Mouse (Mus musculus) midbrain, embryonic 15.5 days (tissue): ENCODE data around the gene Slc46a1. TPM values are rescaled to one million over a fixed set of nuclear protein-coding genes. Genes with fewer than 3 reads are reported as not detected.

Experiments used
- ATAC-seq: fragments of 200-750 bp; cut with Nextera tagmentation; replicated peaks from 2 replicates; pipeline ENCODE4 v1.8.0; 2017; ENCODE audit warnings: moderate TSS enrichment
- H3K27ac ChIP-seq: fragments of 300-500 bp; sonication (generic); 2 replicates; pipeline ENCODE4 v1.5.1; 2015; ENCODE audit warnings: mild to moderate bottlenecking, inconsistent platforms
- H3K27me3 ChIP-seq: fragments of 300-500 bp; sonication (generic); replicated peaks from 2 replicates; pipeline ENCODE4 v1.6.1; 2015; ENCODE audit warnings: inconsistent platforms
- H3K36me3 ChIP-seq: fragments of 300-500 bp; sonication (generic); replicated peaks from 2 replicates; pipeline ENCODE4 v1.6.1; 2015; ENCODE audit warnings: inconsistent platforms
- H3K4me1 ChIP-seq: fragments of 300-500 bp; sonication (generic); 2 replicates; pipeline ENCODE4 v1.6.1; 2015; ENCODE audit warnings: inconsistent platforms
- H3K4me2 ChIP-seq: fragments of 300-500 bp; sonication (generic); 2 replicates; pipeline ENCODE4 v1.6.1; 2015; ENCODE audit warnings: inconsistent platforms, mild to moderate bottlenecking, moderate library complexity
- H3K4me3 ChIP-seq: fragments of 300-500 bp; sonication (generic); 2 replicates; pipeline ENCODE4 v1.5.1; 2015; ENCODE audit warnings: mild to moderate bottlenecking, inconsistent platforms
- H3K9ac ChIP-seq: fragments of 300-500 bp; sonication (generic); 2 replicates; pipeline ENCODE4 v1.6.1; 2015; ENCODE audit warnings: mild to moderate bottlenecking, inconsistent platforms
- H3K9me3 ChIP-seq: fragments of 300-500 bp; sonication (generic); 2 replicates; pipeline ENCODE4 v1.6.1; 2016; ENCODE audit warnings: inconsistent platforms
- WGBS: fragments of 180-500 bp; shearing (Covaris S2); methylation state at CpG from one replicate; pipeline ENCODE4 v1.1.7; 2015; ENCODE audit warnings: mixed read lengths; 5-methylcytosine and 5-hydroxymethylcytosine counted together
- polyA plus RNA-seq: library from polyadenylated mRNA; unstranded; fragments of >200 nt; fragmentation: Nextera tagmentation; extraction: Ambion mirVana; gene quantifications from 2 replicates; pipeline ENCODE4 v1.2.1, GENCODE M21; 2015

Slc46a1 gene
- polyA plus RNA-seq, 1 experiment from 2014 or later, result 23.7 TPM

- H3K27me3 ChIP-seq, result no peaks in the 10 kb centered on the region
- no peaks in the 10 kb centered on the region for H3K4me1 ChIP-seq
- no peaks in the 10 kb centered on the region for H3K9me3 ChIP-seq
- no peak for ATAC-seq
- no peak overlapping the region for H3K4me2 ChIP-seq
- H3K4me3 ChIP-seq, result no peak overlapping the region
- H3K27ac ChIP-seq, result no peak overlapping the region
- WGBS, result 75% methylated on average over 4 of the region's 4 CpGs
- no peak overlapping the region for H3K9ac ChIP-seq
- H3K36me3 ChIP-seq, result no peaks in the 10 kb centered on the region
These were observed 31.4 kb upstream of the Slc46a1 start for GRCm38 (mm10) chr11:78434052-78434451.

- H3K36me3 ChIP-seq, result no peaks in the 10 kb centered on the region
- no peak overlapping the region for H3K4me2 ChIP-seq
- WGBS, result 9% methylated on average over 19 of the region's 19 CpGs
- H3K9me3 ChIP-seq, result no peaks in the 10 kb centered on the region
- H3K4me1 ChIP-seq, result no peaks in the 10 kb centered on the region
- H3K4me3 ChIP-seq, result no peak overlapping the region
- ATAC-seq, result no peak
- no peak overlapping the region for H3K27ac ChIP-seq
- H3K9ac ChIP-seq, result no peak overlapping the region
- no peaks in the 10 kb centered on the region for H3K27me3 ChIP-seq
These were observed 29.6 kb upstream of the Slc46a1 start for GRCm38 (mm10) chr11:78435776-78436349.

GRCm38 (mm10) chr11:78437182-78437581 lies 28.3 kb upstream of the Slc46a1 start:
- no peak overlapping the region for H3K9ac ChIP-seq
- whole genome bisulfite sequencing, result 94% methylated on average over 7 of the region's 7 CpGs
- H3K27me3 ChIP-seq, result no peaks in the 10 kb centered on the region
- H3K4me1 ChIP-seq, result no peaks in the 10 kb centered on the region
- H3K27ac ChIP-seq, result no peak overlapping the region
- H3K4me3 ChIP-seq, result no peak overlapping the region
- H3K9me3 ChIP-seq, result no peaks in the 10 kb centered on the region
- ATAC-seq, result no peak
- H3K4me2 ChIP-seq, result no peak overlapping the region
- H3K36me3 ChIP-seq, result no peaks in the 10 kb centered on the region

- ATAC-seq, result no peak
- no peak overlapping the region for H3K4me2 ChIP-seq
- H3K9ac ChIP-seq, result no peak overlapping the region
- H3K27ac ChIP-seq, result no peak overlapping the region
- H3K9me3 ChIP-seq, result no peaks in the 10 kb centered on the region
- WGBS, result 82% methylated on average over 3 of the region's 3 CpGs
- H3K4me1 ChIP-seq, result no peaks in the 10 kb centered on the region
- H3K27me3 ChIP-seq, result no peaks in the 10 kb centered on the region
- H3K36me3 ChIP-seq, result no peaks in the 10 kb centered on the region
- no peak overlapping the region for H3K4me3 ChIP-seq
These were observed 27.0 kb upstream of the Slc46a1 start for GRCm38 (mm10) chr11:78438399-78438930.

GRCm38 (mm10) chr11:78443115-78443514 lies 22.4 kb upstream of the Slc46a1 start:
- H3K9me3 ChIP-seq, result no peaks in the 10 kb centered on the region
- no peak for ATAC-seq
- WGBS, result 82% methylated on average over 5 of the region's 5 CpGs
- H3K36me3 ChIP-seq, result no peaks in the 10 kb centered on the region
- no peaks in the 10 kb centered on the region for H3K4me1 ChIP-seq
- H3K27me3 ChIP-seq, result no peaks in the 10 kb centered on the region
- H3K27ac ChIP-seq, result no peak overlapping the region
- H3K9ac ChIP-seq, result no peak overlapping the region
- no peak overlapping the region for H3K4me2 ChIP-seq
- no peak overlapping the region for H3K4me3 ChIP-seq

GRCm38 (mm10) chr11:78447168-78447567 lies 18.3 kb upstream of the Slc46a1 start:
- Histone ChIP-seq H3K27me3 (no peaks in the 10 kb centered on the region), H3K36me3 (no peaks in the 10 kb centered on the region), H3K9me3 (no peaks in the 10 kb centered on the region), H3K27ac (no peak overlapping the region), H3K4me3 (no peak overlapping the region), H3K4me1 (no peaks in the 10 kb centered on the region), H3K4me2 (no peak overlapping the region), H3K9ac (no peak overlapping the region)
- no peak for ATAC-seq
- WGBS, result 75% methylated on average over 3 of the region's 3 CpGs

GRCm38 (mm10) chr11:78448242-78448641 lies 17.3 kb upstream of the Slc46a1 start:
- H3K36me3 ChIP-seq, result no peaks in the 10 kb centered on the region
- no peaks in the 10 kb centered on the region for H3K27me3 ChIP-seq
- no peak overlapping the region for H3K4me3 ChIP-seq
- ATAC-seq, result no peak
- no peak overlapping the region for H3K4me2 ChIP-seq
- H3K9me3 ChIP-seq, result no peaks in the 10 kb centered on the region
- H3K4me1 ChIP-seq, result no peaks in the 10 kb centered on the region
- H3K9ac ChIP-seq, result no peak overlapping the region
- 76% methylated on average over 1 of the region's 1 CpGs for WGBS
- no peak overlapping the region for H3K27ac ChIP-seq

- Histone ChIP-seq H3K27ac (no peak overlapping the region), H3K4me2 (no peak overlapping the region), H3K36me3 (no peaks in the 10 kb centered on the region), H3K9me3 (no peaks in the 10 kb centered on the region), H3K4me3 (no peak overlapping the region), H3K4me1 (no peaks in the 10 kb centered on the region), H3K9ac (no peak overlapping the region), H3K27me3 (no peaks in the 10 kb centered on the region)
- WGBS, result 59% methylated on average over 2 of the region's 2 CpGs
- no peak for ATAC-seq
These were observed 15.2 kb upstream of the Slc46a1 start for GRCm38 (mm10) chr11:78450337-78450736.

- Histone ChIP-seq H3K27ac (no peak overlapping the region), H3K36me3 (no peaks in the 10 kb centered on the region), H3K9ac (no peak overlapping the region), H3K4me1 (no peaks in the 10 kb centered on the region), H3K4me2 (no peak overlapping the region), H3K27me3 (no peaks in the 10 kb centered on the region), H3K9me3 (no peaks in the 10 kb centered on the region), H3K4me3 (no peak overlapping the region)
- 14% methylated on average over 4 of the region's 4 CpGs for WGBS
- no peak for ATAC-seq
These were observed 11.8 kb upstream of the Slc46a1 start for GRCm38 (mm10) chr11:78453675-78454074.

- H3K9ac ChIP-seq, result no peak overlapping the region
- H3K27ac ChIP-seq, result no peak overlapping the region
- H3K4me1 ChIP-seq, result no peaks in the 10 kb centered on the region
- no peaks in the 10 kb centered on the region for H3K9me3 ChIP-seq
- ATAC-seq, result no peak
- H3K4me2 ChIP-seq, result no peak overlapping the region
- H3K4me3 ChIP-seq, result no peak overlapping the region
- 73% methylated on average over 7 of the region's 7 CpGs for WGBS
- H3K36me3 ChIP-seq, result no peaks in the 10 kb centered on the region
- no peaks in the 10 kb centered on the region for H3K27me3 ChIP-seq
These were observed 11.2 kb upstream of the Slc46a1 start for GRCm38 (mm10) chr11:78454276-78454675.

- Histone ChIP-seq H3K4me2 (no peak overlapping the region), H3K36me3 (no peaks in the 10 kb centered on the region), H3K9me3 (no peaks in the 10 kb centered on the region), H3K9ac (no peak overlapping the region), H3K4me1 (no peaks in the 10 kb centered on the region), H3K27ac (no peak overlapping the region), H3K27me3 (no peaks in the 10 kb centered on the region), H3K4me3 (no peak overlapping the region)
- 42% methylated on average over 5 of the region's 5 CpGs for WGBS
- ATAC-seq, result no peak
These were observed 10.2 kb upstream of the Slc46a1 start for GRCm38 (mm10) chr11:78455308-78455707.

GRCm38 (mm10) chr11:78458740-78459139 lies 6.8 kb upstream of the Slc46a1 start:
- H3K27me3 ChIP-seq, result no peaks in the 10 kb centered on the region
- no peaks in the 10 kb centered on the region for H3K9me3 ChIP-seq
- H3K36me3 ChIP-seq, result no peaks in the 10 kb centered on the region
- no peak overlapping the region for H3K4me3 ChIP-seq
- no peak for ATAC-seq
- no peak overlapping the region for H3K27ac ChIP-seq
- no peak overlapping the region for H3K4me2 ChIP-seq
- H3K4me1 ChIP-seq, result no peaks in the 10 kb centered on the region
- WGBS, result 83% methylated on average over 17 of the region's 17 CpGs
- no peak overlapping the region for H3K9ac ChIP-seq

- no peaks in the 10 kb centered on the region for H3K36me3 ChIP-seq
- no peak overlapping the region for H3K4me2 ChIP-seq
- H3K9ac ChIP-seq, result no peak overlapping the region
- no peak for ATAC-seq
- peaks cover 16% of the 10 kb centered on the region for H3K4me1 ChIP-seq
- no peak overlapping the region for H3K4me3 ChIP-seq
- H3K27me3 ChIP-seq, result no peaks in the 10 kb centered on the region; the same call in 1 of the 2 replicates
- 68% methylated on average over 1 of the region's 1 CpGs for WGBS
- no peaks in the 10 kb centered on the region for H3K9me3 ChIP-seq
- no peak overlapping the region for H3K27ac ChIP-seq
These were observed 3.6 kb upstream of the Slc46a1 start for GRCm38 (mm10) chr11:78461894-78462293.
